Mouse (Mus musculus) CD8-positive naive resting alpha-beta T cell, adult 2 months (primary cell): Measurements from ENCODE around the gene Atg5.

ENCODE experiments used
- DNase-seq, 2 experiments: peaks; one replicate each; pipeline ENCODE4 v3.0.0; 2022; ENCODE audit warnings: low read depth in 2 of 2, low spot score in 2 of 2

The Atg5 gene

GRCm38 (mm10) chr10:44385227-44385626 is 117.1 kb downstream of the Atg5 start:
- no peak for DNase-seq

GRCm38 (mm10) chr10:44388706-44389233 is 120.6 kb downstream of the Atg5 start:
- no peak for DNase-seq

GRCm38 (mm10) chr10:44390286-44390685 is 122.1 kb downstream of the Atg5 start:
- DNase-seq, result no peak

- DNase-seq, result no peak
These were observed 123.5 kb downstream of the Atg5 start for GRCm38 (mm10) chr10:44391509-44392290.

GRCm38 (mm10) chr10:44392855-44393254 is 124.7 kb downstream of the Atg5 start:
- no peak for DNase-seq

- no peak for DNase-seq
These were observed 132.0 kb downstream of the Atg5 start for GRCm38 (mm10) chr10:44400119-44400518.

- DNase-seq, result no peak
These were observed 132.4 kb downstream of the Atg5 start for GRCm38 (mm10) chr10:44400602-44401001.

GRCm38 (mm10) chr10:44401600-44401999 is 133.4 kb downstream of the Atg5 start:
- DNase-seq, result no peak

GRCm38 (mm10) chr10:44403415-44403814 is 135.3 kb downstream of the Atg5 start:
- no peak for DNase-seq

- no peak for DNase-seq
These were observed 140.9 kb downstream of the Atg5 start for GRCm38 (mm10) chr10:44409054-44409453.

- DNase-seq, result no peak
These were observed 141.8 kb downstream of the Atg5 start for GRCm38 (mm10) chr10:44409958-44410357.
